Mouse (Mus musculus) naive thymus-derived CD4-positive, alpha-beta T cell, adult 5 months (primary cell): Measurements from ENCODE around the gene Fanca. TPM values are rescaled to one million over a fixed set of nuclear protein-coding genes. Genes with fewer than 3 reads are reported as not detected.

Experiments used
- polyA plus RNA-seq: library from polyadenylated mRNA; unstranded; fragments of 100-300 nt; shearing (Covaris generic); gene quantifications from one replicate; pipeline ENCODE4 v1.2.1, GENCODE M21; 2017

Fanca gene
- polyA plus RNA-seq: 8.5 TPM

GRCm38 (mm10) chr8:123318467-123318911 lies at the start of gene Fanca:
Gene Fanca (minus strand): TSS chr8:123318576.

GRCm38 (mm10) chr8:123332262-123333090 lies 14.1 kb upstream of the Fanca start, which contains the start of gene Spire2:
Gene Spire2 (plus strand): TSS chr8:123332713.

GRCm38 (mm10) chr8:123254099-123254885 lies 64.1 kb downstream of the Fanca start, which contains the start of the genes Zfp276 and Vps9d1:
Gene Zfp276 (plus strand): TSS chr8:123254195.
Gene Vps9d1 (minus strand): TSS chr8:123254348.

GRCm38 (mm10) chr8:123235520-123236497 lies 82.6 kb downstream of the Fanca start, which contains the start of gene Spata2l:
Gene Spata2l (minus strand): TSS chr8:123236233.

GRCm38 (mm10) chr8:123224278-123225266 lies 93.8 kb downstream of the Fanca start, which contains the start of gene Cdk10:
Gene Cdk10 (plus strand): TSS chr8:123224842.

Other genes starting within 250 kb of the Fanca start
- 1,111 TPM for gene Rpl13, start 216.2 kb downstream of the Fanca start, polyA plus RNA-seq
- gene Cpne7, start 201.2 kb downstream of the Fanca start, polyA plus RNA-seq: 0.17 TPM
- gene Sult5a1, start 160.3 kb downstream of the Fanca start, polyA plus RNA-seq: not detected
- not detected for gene Dpep1, start 132.3 kb downstream of the Fanca start, polyA plus RNA-seq
- gene Chmp1a, start 105.8 kb downstream of the Fanca start, polyA plus RNA-seq: 129 TPM
- not detected for gene Spata33, start 105.7 kb downstream of the Fanca start, polyA plus RNA-seq
- gene Cdk10, start 93.7 kb downstream of the Fanca start, polyA plus RNA-seq: 22.1 TPM
- gene Spata2l, start 82.3 kb downstream of the Fanca start, polyA plus RNA-seq: 15.3 TPM
- 43.1 TPM for gene Zfp276, start 64.4 kb downstream of the Fanca start, polyA plus RNA-seq
- gene Vps9d1, start 64.2 kb downstream of the Fanca start, polyA plus RNA-seq: 20.9 TPM
- gene Spire2, start 14.1 kb upstream of the Fanca start, polyA plus RNA-seq: not detected
- gene Tcf25, start 55.2 kb upstream of the Fanca start, polyA plus RNA-seq: 353 TPM
- not detected for gene Mc1r, start 88.5 kb upstream of the Fanca start, polyA plus RNA-seq
- 0.61 TPM for gene Tubb3, start 92.8 kb upstream of the Fanca start, polyA plus RNA-seq
- 13.2 TPM for gene Def8, start 105.0 kb upstream of the Fanca start, polyA plus RNA-seq
- gene Afg3l1, start 159.3 kb upstream of the Fanca start, polyA plus RNA-seq: 70.2 TPM
- gene Dbndd1, start 196.9 kb upstream of the Fanca start, polyA plus RNA-seq: not detected
- 1.9 TPM for gene Gas8, start 200.3 kb upstream of the Fanca start, polyA plus RNA-seq